Mouse (Mus musculus) liver, embryonic 11.5 days (tissue): ENCODE measurements at regions not wholly inside any gene's neighbourhood (a gene's known extent, or its start where the extent isn't known, plus 50 kb on each side); places are given as distances from the start of the nearest gene placed in this dataset.

Experiments used
- ATAC-seq: fragments of 200-750 bp; cut with Nextera tagmentation; replicated peaks from 2 replicates; pipeline ENCODE4 v1.8.0; 2017; ENCODE audit warnings: moderate number of reproducible peaks, mild to moderate bottlenecking, moderate TSS enrichment, moderate library complexity; ENCODE audit not compliant: low FRiP score
- DNase-seq: peaks from one replicate; pipeline ENCODE4 v3.0.0-alpha.2; 2017; ENCODE audit warnings: low spot score
- H3K27ac ChIP-seq: fragments of 300-500 bp; sonication (generic); 2 replicates; pipeline ENCODE4 v1.5.1; 2014; ENCODE audit warnings: mild to moderate bottlenecking, low read depth, low read length, control low read depth
- H3K27me3 ChIP-seq: fragments of 300-500 bp; sonication (generic); replicated peaks from 2 replicates; pipeline ENCODE4 v1.6.1; 2014; ENCODE audit warnings: low read length, mixed read lengths; ENCODE audit not compliant: control insufficient read depth, insufficient read depth
- H3K36me3 ChIP-seq: fragments of 300-500 bp; sonication (generic); 2 replicates; pipeline ENCODE4 v1.6.1; 2014; ENCODE audit warnings: mild to moderate bottlenecking, low read length, moderate library complexity, mixed read lengths; ENCODE audit not compliant: control insufficient read depth, insufficient read depth
- H3K4me1 ChIP-seq: fragments of 300-500 bp; sonication (generic); replicated peaks from 2 replicates; pipeline ENCODE4 v1.6.1; 2014; ENCODE audit warnings: low read length, mixed read lengths; ENCODE audit not compliant: control insufficient read depth, insufficient read depth
- H3K4me2 ChIP-seq: fragments of 300-500 bp; sonication (generic); 2 replicates; pipeline ENCODE4 v1.6.1; 2014; ENCODE audit warnings: mild to moderate bottlenecking, control low read depth, moderate library complexity
- H3K4me3 ChIP-seq: fragments of 300-500 bp; sonication (generic); 2 replicates; pipeline ENCODE4 v1.5.1; 2014; ENCODE audit warnings: low read depth, low read length, control low read depth
- H3K9ac ChIP-seq: fragments of 300-500 bp; sonication (generic); 2 replicates; pipeline ENCODE4 v1.6.1; 2014; ENCODE audit warnings: low read depth, low read length, control low read depth
- H3K9me3 ChIP-seq: fragments of 300-500 bp; sonication (generic); 2 replicates; pipeline ENCODE4 v1.6.1; 2016; ENCODE audit warnings: low read length, inconsistent platforms, mixed read lengths; ENCODE audit not compliant: control insufficient read depth
- WGBS: fragments of 180-500 bp; shearing (Covaris S2); extraction: QIAGEN DNeasy Blood & Tissue Kit; methylation state at CpG from one replicate; pipeline ENCODE4 v1.1.7; 2014; 5-methylcytosine and 5-hydroxymethylcytosine counted together

- H3K9me3 ChIP-seq: no peaks in the 10 kb centered on the region
- WGBS: 59% methylated on average over 6 of the region's 6 CpGs
- H3K9ac ChIP-seq: no peak overlapping the region
- peaks cover 18% of the 10 kb centered on the region for H3K27me3 ChIP-seq
- H3K36me3 ChIP-seq: no peaks in the 10 kb centered on the region
- DNase-seq (no peak), ATAC-seq (no peak)
- H3K27ac ChIP-seq: no peak overlapping the region
- H3K4me3 ChIP-seq: no peak overlapping the region
- no peaks in the 10 kb centered on the region for H3K4me1 ChIP-seq
- H3K4me2 ChIP-seq: no peak overlapping the region
These were observed 121.0 kb upstream of the Thy1 start for GRCm38 (mm10) chr9:43922231-43922630.

- H3K27ac ChIP-seq: no peak overlapping the region
- H3K4me3 ChIP-seq: no peak overlapping the region
- H3K4me1 ChIP-seq: no peaks in the 10 kb centered on the region
- H3K9ac ChIP-seq: no peak overlapping the region
- H3K27me3 ChIP-seq: peaks cover 18% of the 10 kb centered on the region
- H3K9me3 ChIP-seq: no peaks in the 10 kb centered on the region
- 39% methylated on average over 4 of the region's 4 CpGs for WGBS
- no peaks in the 10 kb centered on the region for H3K36me3 ChIP-seq
- H3K4me2 ChIP-seq: no peak overlapping the region
- no peak for ATAC-seq
- no peak for DNase-seq
These were observed 120.1 kb upstream of the Thy1 start for GRCm38 (mm10) chr9:43923088-43923487.

GRCm38 (mm10) chr9:43924795-43925194, 118.4 kb upstream of the Thy1 start:
- Histone ChIP-seq H3K4me2 (no peak overlapping the region), H3K9me3 (no peaks in the 10 kb centered on the region), H3K27me3 (peaks cover 16% of the 10 kb centered on the region), H3K27ac (no peak overlapping the region), H3K9ac (no peak overlapping the region), H3K36me3 (no peaks in the 10 kb centered on the region), H3K4me1 (no peaks in the 10 kb centered on the region), H3K4me3 (no peak overlapping the region)
- WGBS: 33% methylated on average over 15 of the region's 15 CpGs
- DNase-seq: no peak
- ATAC-seq: no peak

GRCm38 (mm10) chr9:43929312-43930036, 113.7 kb upstream of the Thy1 start:
- Histone ChIP-seq H3K27ac (peak overlapping the region; percentile 28; the same call in 1 of the 2 replicates), H3K36me3 (no peaks in the 10 kb centered on the region), H3K9me3 (no peaks in the 10 kb centered on the region), H3K27me3 (no peaks in the 10 kb centered on the region; the same call in none of the 2 replicates), H3K4me3 (no peak overlapping the region), H3K9ac (no peak overlapping the region), H3K4me2 (no peak overlapping the region), H3K4me1 (no peaks in the 10 kb centered on the region)
- WGBS: 35% methylated on average over 7 of the region's 7 CpGs
- no peak for DNase-seq
- ATAC-seq: no peak

GRCm38 (mm10) chr9:43930037-43930404, 113.2 kb upstream of the Thy1 start:
- H3K9ac ChIP-seq: no peak overlapping the region
- no peak for ATAC-seq

GRCm38 (mm10) chr9:43930476-43930875, 112.7 kb upstream of the Thy1 start:
- no peak overlapping the region for H3K4me3 ChIP-seq

More at GRCm38 (mm10) chr9:43930037-43930404, 113.2 kb upstream of the Thy1 start:
- H3K4me3 ChIP-seq: no peak overlapping the region
- no peaks in the 10 kb centered on the region for H3K9me3 ChIP-seq
- DNase-seq: no peak
- no peaks in the 10 kb centered on the region for H3K36me3 ChIP-seq
- no peaks in the 10 kb centered on the region for H3K4me1 ChIP-seq
- no peak overlapping the region for H3K4me2 ChIP-seq
- peak overlapping the region; percentile 28 for H3K27ac ChIP-seq
- no peaks in the 10 kb centered on the region; the same call in none of the 2 replicates for H3K27me3 ChIP-seq

GRCm38 (mm10) chr9:43934012-43934690, 109.0 kb upstream of the Thy1 start:
- DNase-seq (no peak), ATAC-seq (no peak; the same call in 1 of the 2 replicates)
- no peaks in the 10 kb centered on the region for H3K36me3 ChIP-seq
- H3K4me2 ChIP-seq: no peak overlapping the region
- H3K4me3 ChIP-seq: no peak overlapping the region
- H3K4me1 ChIP-seq: no peaks in the 10 kb centered on the region
- H3K9me3 ChIP-seq: no peaks in the 10 kb centered on the region
- WGBS: 32% methylated on average over 18 of the region's 18 CpGs
- H3K9ac ChIP-seq: no peak overlapping the region
- H3K27me3 ChIP-seq: no peaks in the 10 kb centered on the region; the same call in none of the 2 replicates
- no peak overlapping the region for H3K27ac ChIP-seq

More at GRCm38 (mm10) chr9:43930476-43930875, 112.7 kb upstream of the Thy1 start:
- H3K9me3 ChIP-seq: no peaks in the 10 kb centered on the region
- no peaks in the 10 kb centered on the region; the same call in none of the 2 replicates for H3K27me3 ChIP-seq
- no peaks in the 10 kb centered on the region for H3K36me3 ChIP-seq
- no peaks in the 10 kb centered on the region for H3K4me1 ChIP-seq
- no peak for ATAC-seq
- DNase-seq: no peak
- no peak overlapping the region for H3K27ac ChIP-seq
- H3K4me2 ChIP-seq: no peak overlapping the region
- H3K9ac ChIP-seq: no peak overlapping the region
- 64% methylated on average over 3 of the region's 3 CpGs for WGBS

- no peaks in the 10 kb centered on the region for H3K36me3 ChIP-seq
- no peak overlapping the region for H3K4me2 ChIP-seq
- 15% methylated on average over 5 of the region's 5 CpGs for WGBS
- no peaks in the 10 kb centered on the region for H3K9me3 ChIP-seq
- no peaks in the 10 kb centered on the region for H3K4me1 ChIP-seq
- H3K27ac ChIP-seq: no peak overlapping the region
- no peak overlapping the region for H3K9ac ChIP-seq
- no peak overlapping the region for H3K4me3 ChIP-seq
- ATAC-seq (no peak; the same call in 1 of the 2 replicates), DNase-seq (peak; percentile 47)
- no peaks in the 10 kb centered on the region; the same call in none of the 2 replicates for H3K27me3 ChIP-seq
These were observed 108.5 kb upstream of the Thy1 start for GRCm38 (mm10) chr9:43934691-43935064.

GRCm38 (mm10) chr9:43939336-43939735, 103.8 kb upstream of the Thy1 start:
- ATAC-seq (no peak), DNase-seq (no peak)
- H3K9ac ChIP-seq: no peak overlapping the region
- no peak overlapping the region for H3K4me3 ChIP-seq
- 71% methylated on average over 11 of the region's 11 CpGs for WGBS
- H3K4me1 ChIP-seq: no peaks in the 10 kb centered on the region
- H3K27ac ChIP-seq: no peak overlapping the region
- H3K4me2 ChIP-seq: no peak overlapping the region
- no peaks in the 10 kb centered on the region for H3K36me3 ChIP-seq
- no peaks in the 10 kb centered on the region for H3K9me3 ChIP-seq
- H3K27me3 ChIP-seq: no peaks in the 10 kb centered on the region
